Mouse (Mus musculus): ENCODE data around the gene Hsdl2. TPM values are rescaled to one million over a fixed set of nuclear protein-coding genes. Genes with fewer than 3 reads are reported as not detected.

The Hsdl2 gene
- polyA plus RNA-seq, 1 experiment from 2014 or later = 46.8 TPM

- ATAC-seq (ENCODE audit: low FRiP score) = no peak
- no peaks in the 10 kb centered on the region for H3K27me3 ChIP-seq
- H3K36me3 ChIP-seq = no peaks in the 10 kb centered on the region
- WGBS = 87% methylated on average over 3 of the region's 3 CpGs
- H3K27ac ChIP-seq = no peak overlapping the region
- no peaks in the 10 kb centered on the region for H3K9me3 ChIP-seq
- no peak overlapping the region for H3K4me2 ChIP-seq
- no peak overlapping the region for H3K4me3 ChIP-seq
- H3K9ac ChIP-seq = no peak overlapping the region
- H3K4me1 ChIP-seq (replicated peaks) = peaks cover 31% of the 10 kb centered on the region
These were observed 60.7 kb downstream of the Hsdl2 start for GRCm38 (mm10) chr4:59642039-59642438.

DNA sequence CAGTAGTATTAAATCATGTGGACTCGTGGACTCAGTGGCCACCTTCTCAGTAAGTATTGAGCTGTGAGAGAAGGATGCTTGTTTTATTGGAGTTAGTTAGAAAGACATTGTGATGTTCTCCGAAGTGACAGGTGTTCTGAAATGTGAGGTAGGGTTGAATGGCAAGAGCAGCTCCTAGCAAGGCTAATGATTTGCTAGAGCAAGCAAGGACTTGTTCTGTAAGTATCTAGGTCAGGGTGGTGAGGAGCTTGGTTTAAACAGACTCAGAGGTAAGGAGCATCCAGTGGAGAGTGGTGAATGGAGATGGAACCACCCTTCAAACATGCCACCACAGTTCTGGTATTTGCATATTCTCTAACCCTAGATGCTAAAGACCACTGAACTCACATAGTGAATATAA lies 61.3 kb downstream of the Hsdl2 start:
- Histone ChIP-seq H3K9ac (no peak overlapping the region), H3K36me3 (no peaks in the 10 kb centered on the region), H3K27me3 (no peaks in the 10 kb centered on the region), H3K27ac (no peak overlapping the region), H3K4me2 (no peak overlapping the region), H3K9me3 (no peaks in the 10 kb centered on the region), H3K4me3 (no peak overlapping the region), H3K4me1 (replicated peaks) (peaks cover 31% of the 10 kb centered on the region)
- 90% methylated on average over 2 of the region's 2 CpGs for WGBS
- no peak for ATAC-seq (ENCODE audit: low FRiP score)

- H3K4me3 ChIP-seq = no peak overlapping the region
- H3K9ac ChIP-seq = no peak overlapping the region
- no peaks in the 10 kb centered on the region for H3K9me3 ChIP-seq
- H3K4me1 ChIP-seq (replicated peaks) = peaks cover 25% of the 10 kb centered on the region
- ATAC-seq (ENCODE audit: low FRiP score) = no peak
- no peak overlapping the region for H3K4me2 ChIP-seq
- 90% methylated on average over 3 of the region's 3 CpGs for WGBS
- peak overlapping the region; percentile 52; the same call in 1 of the 2 replicates for H3K27ac ChIP-seq
- no peaks in the 10 kb centered on the region for H3K27me3 ChIP-seq
- H3K36me3 ChIP-seq = no peaks in the 10 kb centered on the region
These were observed 63.1 kb downstream of the Hsdl2 start for GRCm38 (mm10) chr4:59644431-59644830.

- Histone ChIP-seq H3K4me1 (replicated peaks) (peaks cover 25% of the 10 kb centered on the region), H3K9me3 (no peaks in the 10 kb centered on the region), H3K27ac (no peak overlapping the region), H3K36me3 (no peaks in the 10 kb centered on the region), H3K27me3 (no peaks in the 10 kb centered on the region), H3K4me2 (no peak overlapping the region), H3K4me3 (no peak overlapping the region), H3K9ac (no peak overlapping the region)
- WGBS = 38% methylated on average over 4 of the region's 4 CpGs
- peak; percentile 76 for ATAC-seq (ENCODE audit: low FRiP score)
These were observed 63.6 kb downstream of the Hsdl2 start for GRCm38 (mm10) chr4:59644992-59645391.

- ATAC-seq (ENCODE audit: low FRiP score) = no peak
- Histone ChIP-seq H3K9ac (no peak overlapping the region), H3K4me2 (no peak overlapping the region), H3K4me3 (no peak overlapping the region), H3K27me3 (no peaks in the 10 kb centered on the region), H3K27ac (no peak overlapping the region), H3K9me3 (no peaks in the 10 kb centered on the region), H3K4me1 (replicated peaks) (peaks cover 25% of the 10 kb centered on the region), H3K36me3 (no peaks in the 10 kb centered on the region)
- 100% methylated on average over 2 of the region's 2 CpGs for WGBS
These were observed 64.2 kb downstream of the Hsdl2 start for GRCm38 (mm10) chr4:59645610-59646009.

DNA sequence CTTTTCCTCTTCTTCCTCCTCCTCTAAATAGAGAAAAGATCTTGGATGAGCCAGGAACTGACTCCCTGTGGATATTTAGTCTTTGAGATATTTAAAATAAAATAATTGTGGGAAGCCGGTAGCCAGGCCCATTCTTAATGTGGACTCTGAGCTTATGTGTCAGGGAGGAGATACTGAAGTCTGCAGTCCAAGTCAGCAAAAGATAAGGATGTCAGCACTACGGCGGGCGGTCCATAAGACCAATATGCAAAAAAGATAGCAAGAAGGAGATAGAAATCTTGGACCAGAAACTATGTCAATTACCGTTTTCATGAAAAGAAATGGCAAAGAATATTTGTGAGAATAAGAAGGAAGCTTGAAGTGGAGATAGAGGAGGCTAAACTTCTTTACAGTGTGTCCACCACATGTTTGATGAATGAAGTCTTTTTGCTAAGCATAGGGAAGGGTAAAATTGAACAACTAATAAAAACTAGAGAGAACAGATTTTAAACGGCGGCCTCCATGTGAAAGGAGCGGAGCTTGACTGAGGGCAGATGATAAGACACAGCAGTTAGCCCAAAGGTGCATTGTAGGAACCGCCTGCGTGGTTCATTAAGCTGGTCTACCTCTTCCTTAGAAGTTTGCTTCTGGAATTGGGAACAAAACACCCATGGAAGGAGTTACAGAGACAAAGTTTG lies 64.8 kb downstream of the Hsdl2 start:
- H3K27ac ChIP-seq = no peak overlapping the region
- H3K4me3 ChIP-seq = no peak overlapping the region
- no peak for ATAC-seq (ENCODE audit: low FRiP score)
- H3K9me3 ChIP-seq = no peaks in the 10 kb centered on the region
- H3K27me3 ChIP-seq = no peaks in the 10 kb centered on the region
- no peak overlapping the region for H3K4me2 ChIP-seq
- H3K9ac ChIP-seq = no peak overlapping the region
- H3K36me3 ChIP-seq = no peaks in the 10 kb centered on the region
- peaks cover 25% of the 10 kb centered on the region for H3K4me1 ChIP-seq (replicated peaks)
- WGBS = 94% methylated on average over 10 of the region's 10 CpGs

DNA sequence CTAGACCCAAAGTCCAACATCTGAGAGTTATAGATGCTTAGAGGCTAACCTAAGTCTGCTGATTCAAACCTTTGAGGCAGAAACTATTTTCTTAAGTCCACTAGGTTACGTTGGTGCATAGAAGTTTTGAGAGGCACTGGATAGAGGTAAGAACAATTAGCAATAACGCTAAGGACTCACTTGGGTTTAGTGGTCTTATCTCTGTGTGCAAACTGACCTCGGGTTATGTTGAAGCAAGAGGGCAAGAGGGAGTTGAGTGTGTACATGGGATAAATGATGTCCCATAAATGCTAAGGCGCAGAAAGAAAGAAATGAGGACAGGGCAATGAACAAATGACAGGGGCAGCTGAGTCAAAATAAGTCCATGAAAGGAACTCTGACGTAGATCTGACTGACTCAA lies 67.8 kb downstream of the Hsdl2 start:
- no peaks in the 10 kb centered on the region for H3K9me3 ChIP-seq
- peaks cover 7% of the 10 kb centered on the region for H3K4me1 ChIP-seq (replicated peaks)
- H3K27ac ChIP-seq = no peak overlapping the region
- H3K36me3 ChIP-seq = no peaks in the 10 kb centered on the region
- H3K27me3 ChIP-seq = no peaks in the 10 kb centered on the region
- H3K4me2 ChIP-seq = no peak overlapping the region
- no peak overlapping the region for H3K9ac ChIP-seq
- ATAC-seq (ENCODE audit: low FRiP score) = no peak
- WGBS = 92% methylated on average over 5 of the region's 5 CpGs
- no peak overlapping the region for H3K4me3 ChIP-seq

DNA sequence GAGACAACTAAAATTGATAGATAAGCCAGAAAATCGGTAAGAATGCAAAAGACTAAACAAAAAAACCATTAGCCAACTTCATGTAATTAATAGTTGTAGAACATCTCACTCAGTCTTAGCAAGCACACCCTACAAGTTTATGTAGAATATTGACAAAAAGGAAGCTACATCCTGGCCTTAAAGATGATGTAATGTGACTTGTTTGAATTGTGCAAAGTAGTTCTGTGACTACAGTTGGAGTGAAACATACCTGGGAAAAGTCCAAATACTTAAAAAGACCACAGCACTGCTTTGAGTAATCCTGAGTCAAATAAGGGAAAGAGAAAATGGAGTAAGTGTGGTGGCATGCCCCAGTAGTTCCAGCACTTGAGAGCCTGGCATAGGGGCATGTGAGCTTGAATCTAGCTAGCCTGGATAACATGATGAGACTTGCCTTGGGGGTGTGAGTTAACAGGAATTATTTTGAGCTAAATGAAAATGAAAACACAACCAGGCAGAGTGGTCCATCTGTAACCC lies 70.9 kb downstream of the Hsdl2 start:
- ATAC-seq (ENCODE audit: low FRiP score) = no peak
- Histone ChIP-seq H3K4me2 (no peak overlapping the region), H3K36me3 (no peaks in the 10 kb centered on the region), H3K9me3 (no peaks in the 10 kb centered on the region), H3K27me3 (no peaks in the 10 kb centered on the region), H3K4me3 (no peak overlapping the region), H3K27ac (no peak overlapping the region), H3K4me1 (replicated peaks) (peaks cover 7% of the 10 kb centered on the region; the same call in 1 of the 2 replicates), H3K9ac (no peak overlapping the region)
- WGBS = 96% methylated on average over 1 of the region's 1 CpGs

DNA sequence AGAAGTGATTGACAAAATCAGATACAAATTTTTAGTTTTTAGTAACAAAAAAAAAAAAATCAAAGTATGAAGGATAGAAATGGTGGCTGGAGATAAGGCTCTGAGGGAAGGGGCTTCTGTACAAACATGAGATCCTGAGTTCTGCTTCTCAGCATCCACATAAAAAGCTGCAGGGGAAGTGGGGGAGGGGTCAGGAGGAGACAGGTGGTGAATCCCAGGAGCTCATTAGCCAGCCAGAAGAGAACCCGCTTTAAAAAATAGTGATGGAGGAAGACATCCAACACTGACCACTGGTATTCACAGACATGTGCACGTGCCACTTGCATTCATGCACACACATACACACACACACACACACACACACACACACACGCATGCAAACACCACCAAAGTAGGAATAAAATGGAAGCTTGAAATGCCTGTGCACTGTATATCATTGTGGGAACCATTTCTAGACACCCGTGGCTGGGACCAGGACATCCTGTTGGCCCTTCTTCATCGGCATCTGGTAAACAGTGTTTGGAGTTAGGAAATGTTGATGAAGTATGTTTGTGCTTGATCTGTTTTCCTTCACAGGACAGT lies 74.8 kb downstream of the Hsdl2 start:
- Histone ChIP-seq H3K4me3 (no peak overlapping the region), H3K4me2 (no peak overlapping the region), H3K9ac (no peak overlapping the region), H3K27ac (no peak overlapping the region), H3K9me3 (no peaks in the 10 kb centered on the region), H3K36me3 (no peaks in the 10 kb centered on the region), H3K27me3 (no peaks in the 10 kb centered on the region), H3K4me1 (replicated peaks) (peaks cover 7% of the 10 kb centered on the region)
- ATAC-seq (ENCODE audit: low FRiP score) = no peak
- WGBS = 71% methylated on average over 5 of the region's 5 CpGs

GRCm38 (mm10) chr4:59662163-59662562 lies 80.8 kb downstream of the Hsdl2 start:
- H3K4me3 ChIP-seq = no peak overlapping the region
- H3K4me2 ChIP-seq = no peak overlapping the region
- H3K9me3 ChIP-seq = no peaks in the 10 kb centered on the region
- ATAC-seq (ENCODE audit: low FRiP score) = no peak
- H3K4me1 ChIP-seq (replicated peaks) = no peaks in the 10 kb centered on the region; the same call in 1 of the 2 replicates
- peaks cover 13% of the 10 kb centered on the region for H3K36me3 ChIP-seq
- no peak overlapping the region for H3K9ac ChIP-seq
- no peaks in the 10 kb centered on the region for H3K27me3 ChIP-seq
- H3K27ac ChIP-seq = no peak overlapping the region
- WGBS = 93% methylated on average over 1 of the region's 1 CpGs

GRCm38 (mm10) chr4:59663451-59663850 lies 82.1 kb downstream of the Hsdl2 start:
- no peaks in the 10 kb centered on the region for H3K9me3 ChIP-seq
- 91% methylated on average over 6 of the region's 6 CpGs for WGBS
- peaks cover 13% of the 10 kb centered on the region for H3K36me3 ChIP-seq
- no peak for ATAC-seq (ENCODE audit: low FRiP score)
- H3K9ac ChIP-seq = no peak overlapping the region
- H3K4me2 ChIP-seq = no peak overlapping the region
- no peaks in the 10 kb centered on the region for H3K27me3 ChIP-seq
- H3K27ac ChIP-seq = no peak overlapping the region
- H3K4me3 ChIP-seq = no peak overlapping the region
- no peaks in the 10 kb centered on the region; the same call in 1 of the 2 replicates for H3K4me1 ChIP-seq (replicated peaks)

- no peak overlapping the region for H3K4me3 ChIP-seq
- no peaks in the 10 kb centered on the region for H3K9me3 ChIP-seq
- no peak overlapping the region for H3K9ac ChIP-seq
- peaks cover 9% of the 10 kb centered on the region for H3K36me3 ChIP-seq
- 0 out of 2 replicates have a peak, but pooled peaks cover 3% of the 10 kb centered on the region for H3K4me1 ChIP-seq (replicated peaks)
- ATAC-seq (ENCODE audit: low FRiP score) = no peak
- H3K4me2 ChIP-seq = no peak overlapping the region
- no peak overlapping the region for H3K27ac ChIP-seq
- no peaks in the 10 kb centered on the region for H3K27me3 ChIP-seq
- WGBS = 82% methylated on average over 3 of the region's 3 CpGs
These were observed 85.4 kb downstream of the Hsdl2 start for GRCm38 (mm10) chr4:59666550-59667317.

All from hindbrain, embryonic 13.5 days (tissue).